Mouse (Mus musculus) retina, postnatal 7 days (tissue): Measurements from ENCODE around the gene Cnot8.

ENCODE experiments used
- DNase-seq: peaks from one replicate; pipeline ENCODE4 v3.0.0-alpha.2; 2012; ENCODE audit warnings: low read depth, low spot score

Cnot8 gene

DNA sequence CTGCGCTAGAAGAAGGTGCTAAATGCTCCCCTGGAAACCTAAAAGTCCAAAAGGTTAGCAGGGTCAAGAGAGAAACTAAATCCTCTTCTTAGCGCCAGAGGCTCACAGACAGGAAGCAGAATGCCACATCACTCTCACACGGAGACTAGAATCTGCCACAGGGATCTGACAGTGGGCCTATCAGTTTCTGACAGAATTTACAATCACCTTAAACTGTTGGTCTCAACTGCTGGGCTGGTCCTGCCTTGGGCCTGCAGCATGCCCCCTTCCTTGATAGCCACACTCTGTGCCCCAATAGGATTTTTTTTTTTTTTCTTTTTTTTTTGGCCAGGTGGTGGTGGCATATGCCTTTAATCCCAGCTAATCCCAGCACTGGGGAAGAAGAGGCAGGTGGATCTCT is 52.9 kb downstream of the Cnot8 start:
- DNase-seq, result no peak

GRCm38 (mm10) chr11:58165072-58165471 is 61.1 kb downstream of the Cnot8 start:
- no peak for DNase-seq

- no peak for DNase-seq
These were observed 63.8 kb downstream of the Cnot8 start for GRCm38 (mm10) chr11:58167822-58168166.
